Mouse (Mus musculus) limb, embryonic 14.5 days (tissue): ENCODE measurements around the gene Efcc1. TPM values are rescaled to one million over a fixed set of nuclear protein-coding genes. Genes with fewer than 3 reads are reported as not detected.

Source experiments
- ATAC-seq: fragments of 200-750 bp; cut with Nextera tagmentation; 2 replicates; pipeline ENCODE4 v1.8.0; 2017; ENCODE audit warnings: low read depth, moderate number of reproducible peaks, moderate TSS enrichment; ENCODE audit not compliant: low FRiP score
- DNase-seq: peaks from one replicate; pipeline ENCODE4 v3.0.0-alpha.2; 2015; ENCODE audit warnings: low spot score
- H3K27ac ChIP-seq: fragments of 300-500 bp; sonication (generic); replicated peaks from 2 replicates; pipeline ENCODE4 v1.5.1; 2014; ENCODE audit warnings: low read depth, mild to moderate bottlenecking, low read length, moderate library complexity, mixed read lengths
- H3K27me3 ChIP-seq: fragments of 300-500 bp; sonication (generic); 2 replicates; pipeline ENCODE4 v1.6.1; 2014; ENCODE audit warnings: low read length, mixed read lengths; ENCODE audit not compliant: control insufficient read depth, insufficient read depth
- H3K36me3 ChIP-seq: fragments of 300-500 bp; sonication (generic); 2 replicates; pipeline ENCODE4 v1.6.1; 2014; ENCODE audit warnings: mild to moderate bottlenecking, low read length, moderate library complexity, mixed read lengths; ENCODE audit not compliant: control insufficient read depth, insufficient read depth
- H3K4me1 ChIP-seq: fragments of 300-500 bp; sonication (generic); 2 replicates; pipeline ENCODE4 v1.6.1; 2014; ENCODE audit warnings: antibody characterized with exemption, low read length, mixed read lengths; ENCODE audit not compliant: control insufficient read depth, insufficient read depth
- H3K4me2 ChIP-seq: fragments of 300-500 bp; sonication (generic); replicated peaks from 2 replicates; pipeline ENCODE4 v1.6.1; 2014; ENCODE audit warnings: low read depth, mild to moderate bottlenecking, low read length, moderate library complexity; ENCODE audit not compliant: severe bottlenecking
- H3K4me3 ChIP-seq: fragments of 300-500 bp; sonication (generic); replicated peaks from 2 replicates; pipeline ENCODE4 v1.5.1; 2014; ENCODE audit warnings: low read length
- H3K9ac ChIP-seq: fragments of 300-500 bp; sonication (generic); 2 replicates; pipeline ENCODE4 v1.6.1; 2014; ENCODE audit warnings: mild to moderate bottlenecking, low read depth, low read length, moderate library complexity; ENCODE audit not compliant: severe bottlenecking
- H3K9me3 ChIP-seq: fragments of 300-500 bp; sonication (generic); 2 replicates; pipeline ENCODE4 v1.6.1; 2016; ENCODE audit warnings: low read length; ENCODE audit not compliant: control insufficient read depth
- POLR2A ChIP-seq: fragments of 200-500 bp; IDR thresholded peaks from 2 replicates; pipeline ENCODE4 v1.8.0; 2012; ENCODE audit warnings: inconsistent platforms, mild to moderate bottlenecking, moderate library complexity, borderline replicate concordance; ENCODE audit not compliant: insufficient read depth, insufficient read length; ENCODE audit errors: extremely low read depth
- WGBS: fragments of 180-500 bp; shearing (Covaris S2); extraction: QIAGEN DNeasy Blood & Tissue Kit; methylation state at CpG from one replicate; pipeline ENCODE4 v1.1.7; 2014; 5-methylcytosine and 5-hydroxymethylcytosine counted together
- polyA plus RNA-seq, 2 experiments: library from polyadenylated mRNA; depleted of rRNA in 1 of 2; stranded (reverse) in 1 of 2; unstranded in 1 of 2; fragments of >200 nt; fragmentation: Nextera tagmentation in 1 of 2; extraction: Ambion mirVana in 1 of 2; gene quantifications; 2 replicates each; pipeline versions ENCODE4 v1.2.1 to v1.2.3; 2012 to 2014

The Efcc1 gene
- polyA plus RNA-seq (2012; rRNA removed) = 0.98 and 1.3 TPM in 2 replicates
- 0.64 and 0.80 TPM in 2 replicates for polyA plus RNA-seq (2014; fragmentation: Nextera tagmentation; extraction: Ambion mirVana)

DNA sequence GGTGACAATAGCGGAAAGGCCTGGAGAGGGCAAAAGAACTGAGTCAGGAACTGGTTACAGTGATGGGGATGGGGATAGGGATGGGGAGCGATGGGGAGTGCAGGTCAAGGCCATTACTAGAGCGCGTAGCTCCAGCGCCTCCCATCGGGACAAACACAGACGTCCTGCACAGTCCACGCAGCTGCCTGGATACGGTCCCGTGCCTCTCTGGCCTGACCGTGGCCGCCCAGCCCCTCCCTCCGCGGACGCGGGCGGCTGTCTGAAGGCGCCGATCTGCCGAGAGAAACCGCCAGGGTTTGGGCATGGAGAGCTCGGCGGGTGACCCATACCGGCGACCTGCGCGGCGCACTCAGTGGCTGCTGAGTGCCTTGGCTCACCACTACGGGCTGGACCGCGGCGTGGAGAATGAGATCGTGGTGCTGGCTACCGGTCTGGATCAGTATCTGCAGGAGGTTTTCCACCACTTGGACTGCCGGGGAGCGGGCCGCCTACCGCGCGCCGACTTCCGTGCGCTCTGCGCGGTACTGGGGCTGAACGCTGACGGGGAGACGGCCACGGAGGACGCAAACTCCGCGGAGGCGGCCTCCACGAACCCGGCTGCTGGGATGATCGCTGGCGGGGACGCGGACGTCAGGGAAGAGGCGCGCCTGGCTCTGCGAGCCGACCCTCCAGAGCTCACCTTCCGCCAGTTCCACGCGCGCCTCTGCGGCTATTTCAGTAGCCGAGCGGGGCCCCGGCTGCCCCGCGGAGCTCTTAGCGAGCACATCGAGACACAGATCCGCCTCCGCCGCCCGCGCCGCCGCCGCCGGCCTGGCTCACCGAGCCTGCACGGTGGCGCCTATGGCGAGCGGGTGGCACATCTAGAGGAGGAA lies at the start of gene Efcc1:
Gene Efcc1 (plus strand): TSS at position 279 of the 872 bp plus-strand sequence.
- no peak for TF ChIP-seq POLR2A
- peaks cover 11% of the 10 kb centered on the region; the same call in 1 of the 2 replicates for H3K4me1 ChIP-seq
- H3K9me3 ChIP-seq = no peaks in the 10 kb centered on the region
- peak; percentile 20 for DNase-seq
- WGBS = under 1% methylated on average over 45 of the region's 90 CpGs
- H3K4me3 ChIP-seq = peak within 1 kb of the TSS; percentile 56
- peak; percentile 50; the same call in 1 of the 2 replicates for ATAC-seq
- no peaks in the 10 kb centered on the region for H3K36me3 ChIP-seq
- H3K27ac ChIP-seq = no peak within 1 kb of the TSS
- peak within 1 kb of the TSS; percentile 48 for H3K9ac ChIP-seq
- peak within 1 kb of the TSS; percentile 95 for H3K4me2 ChIP-seq
- H3K27me3 ChIP-seq = peaks cover 54% of the 10 kb centered on the region

DNA sequence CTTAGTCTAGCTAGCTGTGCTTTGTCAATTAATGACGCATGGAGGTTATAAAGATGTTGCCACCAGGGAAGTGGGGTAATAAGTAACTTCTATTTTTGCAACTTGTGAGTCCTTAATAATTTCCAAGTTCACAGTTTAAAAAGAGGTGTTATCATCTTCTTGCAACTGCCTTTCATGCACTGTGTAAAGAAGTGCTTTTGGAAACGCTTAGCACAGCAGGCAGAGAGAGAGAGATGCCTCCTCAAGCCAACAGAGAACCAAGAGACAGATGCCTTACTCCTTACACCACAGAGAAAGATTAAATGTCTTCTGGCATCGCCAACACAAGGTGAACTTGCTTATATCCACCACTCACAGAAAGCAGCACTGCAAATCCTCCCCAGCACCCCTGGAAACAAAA lies 34.7 kb upstream of the Efcc1 start:
- DNase-seq = no peak
- no peaks in the 10 kb centered on the region for H3K27me3 ChIP-seq
- H3K36me3 ChIP-seq = no peaks in the 10 kb centered on the region
- TF ChIP-seq POLR2A = no peak
- H3K27ac ChIP-seq = no peak overlapping the region
- no peaks in the 10 kb centered on the region for H3K4me1 ChIP-seq
- H3K9me3 ChIP-seq = no peaks in the 10 kb centered on the region
- no peak overlapping the region for H3K9ac ChIP-seq
- H3K4me3 ChIP-seq = no peak overlapping the region
- ATAC-seq = no peak
- H3K4me2 ChIP-seq = no peak overlapping the region
- 69% methylated on average over 3 of the region's 3 CpGs for WGBS

DNA sequence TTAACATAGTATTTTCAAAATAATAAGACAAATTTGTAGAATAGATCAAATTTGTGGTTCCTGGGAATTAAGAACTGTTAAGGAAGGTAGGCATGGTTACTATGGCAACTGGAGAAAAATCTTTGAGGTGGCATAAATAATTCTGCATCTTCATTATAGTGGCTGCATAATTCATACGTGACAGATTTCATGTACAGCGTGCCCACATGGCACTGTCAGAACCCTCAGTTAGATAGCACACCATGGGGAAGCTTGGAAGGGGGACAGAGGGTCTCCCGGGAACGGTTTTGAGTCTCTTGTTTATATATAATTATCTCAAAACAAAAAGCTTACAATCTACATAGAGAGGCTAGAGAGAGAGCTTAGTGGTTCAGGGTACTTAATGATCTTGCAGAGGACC lies 34.1 kb upstream of the Efcc1 start:
- no peak overlapping the region for H3K4me2 ChIP-seq
- ATAC-seq (no peak), DNase-seq (no peak)
- H3K4me1 ChIP-seq = no peaks in the 10 kb centered on the region
- no peak overlapping the region for H3K4me3 ChIP-seq
- TF ChIP-seq POLR2A = no peak
- 88% methylated on average over 4 of the region's 4 CpGs for WGBS
- H3K36me3 ChIP-seq = no peaks in the 10 kb centered on the region
- H3K27ac ChIP-seq = no peak overlapping the region
- no peak overlapping the region for H3K9ac ChIP-seq
- no peaks in the 10 kb centered on the region for H3K9me3 ChIP-seq
- H3K27me3 ChIP-seq = no peaks in the 10 kb centered on the region

DNA sequence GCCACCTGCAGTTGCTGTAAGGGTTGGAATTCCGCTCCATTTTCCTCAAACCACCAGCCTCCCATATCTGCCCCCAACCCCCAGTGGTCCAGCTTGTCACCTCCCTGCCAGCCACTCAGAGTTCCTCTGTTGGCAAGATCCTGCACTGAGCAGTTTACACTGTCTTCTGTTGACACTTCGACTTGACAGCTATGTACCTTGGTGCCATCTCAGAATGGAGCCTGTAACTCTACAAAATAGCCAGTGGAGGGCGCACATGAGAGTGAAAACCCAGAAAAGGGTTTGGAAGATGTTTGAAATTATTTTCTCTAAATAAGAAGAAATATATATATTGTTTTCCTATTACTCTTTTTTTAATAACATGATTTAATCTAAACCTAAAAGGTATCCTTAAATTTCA lies 24.4 kb upstream of the Efcc1 start:
- no peak overlapping the region for H3K4me2 ChIP-seq
- DNase-seq (no peak), ATAC-seq (no peak)
- H3K4me1 ChIP-seq = no peaks in the 10 kb centered on the region
- no peak for TF ChIP-seq POLR2A
- H3K4me3 ChIP-seq = no peak overlapping the region
- H3K9ac ChIP-seq = no peak overlapping the region
- no peaks in the 10 kb centered on the region for H3K9me3 ChIP-seq
- no peak overlapping the region for H3K27ac ChIP-seq
- WGBS = 43% methylated on average over 3 of the region's 3 CpGs
- H3K27me3 ChIP-seq = no peaks in the 10 kb centered on the region
- H3K36me3 ChIP-seq = no peaks in the 10 kb centered on the region

DNA sequence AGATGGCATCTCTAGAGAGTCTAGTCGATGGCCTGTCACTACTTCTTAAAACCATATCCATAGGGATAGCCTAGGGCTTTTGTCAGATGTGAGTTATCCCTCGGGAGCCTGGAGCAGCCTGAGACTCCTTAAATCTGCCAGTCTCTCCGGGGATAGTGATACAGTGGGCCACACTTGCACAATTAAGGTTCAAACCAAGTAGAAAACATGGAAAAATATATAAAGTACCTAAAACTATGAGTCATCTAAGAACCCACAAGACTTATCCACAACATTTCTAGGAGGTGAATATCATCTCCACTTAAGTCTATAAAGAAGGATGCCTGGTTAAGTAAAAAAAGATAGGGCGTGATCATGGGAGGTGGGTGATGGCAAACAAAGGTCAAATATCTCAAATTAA lies 18.4 kb upstream of the Efcc1 start:
- no peak overlapping the region for H3K4me2 ChIP-seq
- H3K4me1 ChIP-seq = no peaks in the 10 kb centered on the region
- ATAC-seq = no peak
- 82% methylated on average over 4 of the region's 4 CpGs for WGBS
- no peak overlapping the region for H3K27ac ChIP-seq
- no peaks in the 10 kb centered on the region for H3K27me3 ChIP-seq
- no peaks in the 10 kb centered on the region for H3K9me3 ChIP-seq
- no peak for TF ChIP-seq POLR2A
- H3K4me3 ChIP-seq = no peak overlapping the region
- DNase-seq = no peak
- H3K36me3 ChIP-seq = no peaks in the 10 kb centered on the region
- no peak overlapping the region for H3K9ac ChIP-seq
